13 mouse cellular contexts compared by ENCODE assay signal in genomic region chr9:86701844-86702243, GRCm38 (mm10). TPM values are rescaled to one million over a fixed set of nuclear protein-coding genes. Genes with fewer than 3 reads are reported as not detected.
DNase-seq lines count a peak whose midpoint lies in the region; ATAC-seq lines count a peak whose summit lies in the region.
"Had no signal": no experiment of that assay in that cellular context is flagged by ENCODE, and none has a peak within 500 bp of the region (broad histone marks: within the 10 kb centered on the region; RNA-seq: fewer than 3 reads in every experiment).

No protein-coding gene starts in this region.

- H3K4me3 ChIP-seq in heart, embryonic 12.5 days = no peak overlapping the region
- H3K4me3 ChIP-seq in lung, embryonic 15.5 days = no peak overlapping the region
- H3K4me3 ChIP-seq: forebrain, embryonic 10.5 days; liver, embryonic 15.5 days had no signal

- 0% methylated on average over 2 of the region's 2 CpGs for WGBS in heart, embryonic 12.5 days
- 14% methylated on average over 2 of the region's 2 CpGs for WGBS in lung, embryonic 15.5 days

- H3K9me3 ChIP-seq in heart, embryonic 12.5 days (replicated peaks) = no peaks in the 10 kb centered on the region
- H3K9me3 ChIP-seq in lung, embryonic 15.5 days = no peaks in the 10 kb centered on the region
- H3K9me3 ChIP-seq: forebrain, embryonic 10.5 days; liver, embryonic 15.5 days had no signal

- H3K27me3 ChIP-seq in heart, embryonic 12.5 days (replicated peaks) = no peaks in the 10 kb centered on the region
- no peaks in the 10 kb centered on the region for H3K27me3 ChIP-seq in lung, embryonic 15.5 days
- H3K27me3 ChIP-seq: liver, embryonic 15.5 days had no signal

- DNase-seq in heart, adult 9 months (ENCODE audit: low spot score in 2 of 2) = no peak
- peak; percentile 34 for DNase-seq in urinary bladder, postnatal 14 days (ENCODE audit: low spot score)
- DNase-seq in urinary bladder, postnatal 10 days (ENCODE audit: low spot score) = no peak
- no peak for DNase-seq in thymus, postnatal 10 days (ENCODE audit: low spot score in 2 of 2)
- DNase-seq in c-Kit-positive CD71-positive TER-119-positive erythroid progenitor cells, embryonic 14.5 days (ENCODE audit: low spot score) = no peak
- no peak for DNase-seq in cerebellum, adult 11 months
- DNase-seq: cerebellum, postnatal 36 days; gastrocnemius, postnatal 25 days; thymus, postnatal 36 days had no signal

- 0 out of 2 replicates have a peak overlapping the region, but pooled peaks have one; percentile 54 for H3K9ac ChIP-seq in heart, embryonic 12.5 days
- H3K9ac ChIP-seq in lung, embryonic 15.5 days = no peak overlapping the region
- H3K9ac ChIP-seq: liver, embryonic 15.5 days had no signal

- H3K36me3 ChIP-seq in heart, embryonic 12.5 days = no peaks in the 10 kb centered on the region
- H3K36me3 ChIP-seq in lung, embryonic 15.5 days = no peaks in the 10 kb centered on the region
- H3K36me3 ChIP-seq: forebrain, embryonic 10.5 days; liver, embryonic 15.5 days had no signal

- peak overlapping the region; percentile 80 for H3K27ac ChIP-seq in heart, embryonic 12.5 days (ENCODE audit: poor library complexity, severe bottlenecking)
- H3K27ac ChIP-seq in lung, embryonic 15.5 days = peak overlapping the region; percentile 55
- H3K27ac ChIP-seq: forebrain, embryonic 10.5 days; liver, embryonic 15.5 days had no signal

- ATAC-seq in heart, embryonic 12.5 days (ENCODE audit: insufficient number of reproducible peaks, low FRiP score) = peak; percentile 44
- peak; percentile 35; the same call in 1 of the 2 replicates for ATAC-seq in lung, embryonic 15.5 days (ENCODE audit: borderline replicate concordance, extremely low read depth, low FRiP score, low TSS enrichment)

- peaks cover 14% of the 10 kb centered on the region for H3K4me1 ChIP-seq in heart, embryonic 12.5 days (replicated peaks)
- peaks cover 11% of the 10 kb centered on the region for H3K4me1 ChIP-seq in lung, embryonic 15.5 days
- H3K4me1 ChIP-seq: liver, embryonic 15.5 days had no signal

- no peak overlapping the region for H3K4me2 ChIP-seq in heart, embryonic 12.5 days
- H3K4me2 ChIP-seq in lung, embryonic 15.5 days = no peak overlapping the region
- H3K4me2 ChIP-seq: liver, embryonic 15.5 days had no signal

RNA-seq across cellular contexts. Expression of gene Me1, which starts 6.1 kb away (rescaled TPM):
- polyA plus RNA-seq in heart, embryonic 12.5 days (2016; fragmentation: Nextera tagmentation; extraction: Ambion mirVana) = 50.0 and 51.1 TPM in 2 replicates
- 31.6 and 32.6 TPM in 2 replicates for polyA plus RNA-seq in lung, embryonic 15.5 days (2015; fragmentation: Nextera tagmentation; extraction: Ambion mirVana)

RNA-seq across cellular contexts. Expression of gene Prss35, which starts 41.6 kb away (rescaled TPM):
- polyA plus RNA-seq in heart, embryonic 12.5 days (2016; fragmentation: Nextera tagmentation; extraction: Ambion mirVana) = 32.7 and 34.7 TPM in 2 replicates
- polyA plus RNA-seq in lung, embryonic 15.5 days (2015; fragmentation: Nextera tagmentation; extraction: Ambion mirVana) = 54.0 and 54.2 TPM in 2 replicates
